Mouse (Mus musculus) liver, embryonic 16.5 days (tissue): ENCODE measurements around the gene Adgrg3. TPM values are rescaled to one million over a fixed set of nuclear protein-coding genes. Genes with fewer than 3 reads are reported as not detected.

Experiments used
- ATAC-seq: fragments of 200-750 bp; cut with Nextera tagmentation; 2 replicates; pipeline ENCODE4 v1.8.0; 2017; ENCODE audit warnings: low read depth, mild to moderate bottlenecking, moderate number of reproducible peaks, moderate library complexity
- H3K27ac ChIP-seq: fragments of 300-500 bp; sonication (generic); 2 replicates; pipeline ENCODE4 v1.5.1; 2014; ENCODE audit warnings: mild to moderate bottlenecking, low read length
- H3K27me3 ChIP-seq: fragments of 300-500 bp; sonication (generic); 2 replicates; pipeline ENCODE4 v1.6.1; 2014; ENCODE audit warnings: low read depth, low read length, mixed read lengths; ENCODE audit not compliant: control insufficient read depth, insufficient read depth
- H3K36me3 ChIP-seq: fragments of 300-500 bp; sonication (generic); 2 replicates; pipeline ENCODE4 v1.6.1; 2014; ENCODE audit warnings: mild to moderate bottlenecking; ENCODE audit not compliant: control insufficient read depth, insufficient read depth
- H3K4me1 ChIP-seq: fragments of 300-500 bp; sonication (generic); 2 replicates; pipeline ENCODE4 v1.6.1; 2014; ENCODE audit warnings: low read depth, low read length, mixed read lengths; ENCODE audit not compliant: control insufficient read depth
- H3K4me2 ChIP-seq: fragments of 300-500 bp; sonication (generic); 2 replicates; pipeline ENCODE4 v1.6.1; 2014; ENCODE audit warnings: low read depth, low read length, mixed read lengths
- H3K4me3 ChIP-seq: fragments of 300-500 bp; sonication (generic); 2 replicates; pipeline ENCODE4 v1.5.1; 2014; ENCODE audit warnings: low read depth, mild to moderate bottlenecking, low read length
- H3K9ac ChIP-seq: fragments of 300-500 bp; sonication (generic); 2 replicates; pipeline ENCODE4 v1.6.1; 2014; ENCODE audit warnings: low read depth, low read length
- H3K9me3 ChIP-seq: fragments of 300-500 bp; sonication (generic); replicated peaks from 2 replicates; pipeline ENCODE4 v1.6.1; 2016; ENCODE audit warnings: low read length; ENCODE audit not compliant: control insufficient read depth
- WGBS: fragments of 180-500 bp; shearing (Covaris S2); extraction: QIAGEN DNeasy Blood & Tissue Kit; methylation state at CpG from one replicate; pipeline ENCODE4 v1.1.7; 2014; ENCODE audit not compliant: insufficient replicate concordance; 5-methylcytosine and 5-hydroxymethylcytosine counted together
- polyA plus RNA-seq: library from polyadenylated mRNA; unstranded; fragments of >200 nt; fragmentation: Nextera tagmentation; extraction: Ambion mirVana; gene quantifications from 2 replicates; pipeline ENCODE4 v1.2.1, GENCODE M21; 2015

Adgrg3 gene
- polyA plus RNA-seq, 1 experiment from 2014 or later = 9.1 TPM

- Histone ChIP-seq H3K27ac (no peak overlapping the region), H3K9ac (peak overlapping the region; percentile 16; the same call in 1 of the 2 replicates), H3K9me3 (no peaks in the 10 kb centered on the region), H3K4me1 (peaks cover 73% of the 10 kb centered on the region), H3K4me3 (no peak overlapping the region), H3K4me2 (no peak overlapping the region), H3K27me3 (no peaks in the 10 kb centered on the region), H3K36me3 (peaks cover 3% of the 10 kb centered on the region; the same call in 1 of the 2 replicates)
- 76% methylated on average over 12 of the region's 12 CpGs for WGBS
- ATAC-seq = no peak
Measured at GRCm38 (mm10) chr8:94996037-94996436, 21.5 kb upstream of the Adgrg3 start.

GRCm38 (mm10) chr8:94996899-94997856 is 20.3 kb upstream of the Adgrg3 start:
- no peak overlapping the region for H3K4me3 ChIP-seq
- H3K27me3 ChIP-seq = no peaks in the 10 kb centered on the region
- no peak overlapping the region for H3K4me2 ChIP-seq
- no peak overlapping the region for H3K27ac ChIP-seq
- no peak overlapping the region for H3K9ac ChIP-seq
- ATAC-seq = no peak
- H3K36me3 ChIP-seq = peaks cover 6% of the 10 kb centered on the region; the same call in 1 of the 2 replicates
- peaks cover 72% of the 10 kb centered on the region for H3K4me1 ChIP-seq
- H3K9me3 ChIP-seq = no peaks in the 10 kb centered on the region
- 52% methylated on average over 6 of the region's 6 CpGs for WGBS

- 35% methylated on average over 6 of the region's 6 CpGs for WGBS
Measured at GRCm38 (mm10) chr8:94997857-94998243, 19.6 kb upstream of the Adgrg3 start.

GRCm38 (mm10) chr8:94998431-94998830 is 19.1 kb upstream of the Adgrg3 start:
- H3K36me3 ChIP-seq = peaks cover 14% of the 10 kb centered on the region
- peaks cover 62% of the 10 kb centered on the region for H3K4me1 ChIP-seq
- ATAC-seq = no peak

More at GRCm38 (mm10) chr8:94997857-94998243, 19.6 kb upstream of the Adgrg3 start:
- H3K9ac ChIP-seq = no peak overlapping the region
- H3K4me2 ChIP-seq = no peak overlapping the region
- H3K36me3 ChIP-seq = peaks cover 9% of the 10 kb centered on the region; the same call in 1 of the 2 replicates
- no peaks in the 10 kb centered on the region for H3K27me3 ChIP-seq
- H3K9me3 ChIP-seq = no peaks in the 10 kb centered on the region
- ATAC-seq = no peak
- peaks cover 68% of the 10 kb centered on the region for H3K4me1 ChIP-seq
- 0 out of 2 replicates have a peak overlapping the region, but pooled peaks have one; percentile 22 for H3K27ac ChIP-seq
- no peak overlapping the region for H3K4me3 ChIP-seq

DNA sequence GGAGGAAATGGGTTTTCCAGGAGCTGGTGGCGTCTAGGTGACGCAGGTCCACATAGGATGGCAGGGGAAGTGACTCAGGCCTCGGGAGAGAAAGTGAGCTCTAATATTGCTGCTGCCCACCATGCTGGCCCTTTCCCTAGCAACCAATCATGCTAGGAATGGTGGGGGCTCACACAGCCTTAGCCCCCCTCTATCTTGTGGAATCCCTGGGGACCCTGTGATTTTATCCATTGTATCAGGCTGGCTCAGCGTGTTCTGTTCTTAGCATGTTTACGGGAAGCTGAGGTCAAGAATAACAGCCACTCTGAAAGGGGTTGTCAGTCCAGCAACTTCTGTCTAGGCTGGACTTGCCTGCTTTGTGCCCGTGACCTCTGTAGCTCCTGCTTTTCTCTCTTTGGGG is 18.5 kb upstream of the Adgrg3 start:
- Histone ChIP-seq H3K9ac (no peak overlapping the region), H3K36me3 (peaks cover 20% of the 10 kb centered on the region), H3K4me1 (peaks cover 58% of the 10 kb centered on the region)

More at GRCm38 (mm10) chr8:94998431-94998830, 19.1 kb upstream of the Adgrg3 start:
- Histone ChIP-seq H3K9ac (no peak overlapping the region), H3K27ac (peak overlapping the region; percentile 22; the same call in 1 of the 2 replicates), H3K4me3 (no peak overlapping the region), H3K27me3 (no peaks in the 10 kb centered on the region), H3K4me2 (no peak overlapping the region), H3K9me3 (no peaks in the 10 kb centered on the region)
- 24% methylated on average over 2 of the region's 2 CpGs for WGBS

DNA sequence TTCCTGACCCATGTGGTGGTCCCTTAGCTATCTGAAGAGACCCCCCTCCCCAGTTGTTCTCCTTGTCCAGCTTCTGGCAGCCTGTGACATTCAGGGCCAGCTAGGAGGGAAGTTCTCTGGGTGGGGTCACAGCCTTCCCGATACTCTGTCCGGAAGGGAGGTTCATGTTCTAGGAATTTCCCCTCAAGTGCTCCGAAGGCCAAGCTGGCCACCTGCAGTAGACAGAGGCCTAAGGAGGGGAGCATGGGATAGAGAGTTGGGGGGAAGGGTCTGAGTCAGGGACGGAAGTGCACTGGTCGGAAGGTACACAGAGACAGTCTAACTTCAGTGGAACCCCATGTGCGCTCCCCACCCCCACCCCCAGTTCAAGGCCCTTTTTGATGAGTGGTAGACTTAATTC is 17.5 kb upstream of the Adgrg3 start:
- peaks cover 52% of the 10 kb centered on the region for H3K4me1 ChIP-seq
- 44% methylated on average over 6 of the region's 6 CpGs for WGBS
- no peaks in the 10 kb centered on the region for H3K9me3 ChIP-seq
- no peak overlapping the region for H3K4me3 ChIP-seq
- H3K27me3 ChIP-seq = no peaks in the 10 kb centered on the region
- H3K9ac ChIP-seq = no peak overlapping the region
- H3K4me2 ChIP-seq = no peak overlapping the region
- H3K27ac ChIP-seq = peak overlapping the region; percentile 31; the same call in 1 of the 2 replicates
- H3K36me3 ChIP-seq = peaks cover 24% of the 10 kb centered on the region
- ATAC-seq = no peak

More for the DNA sequence above, 18.5 kb upstream of the Adgrg3 start:
- H3K4me2 ChIP-seq = no peak overlapping the region
- ATAC-seq = no peak
- no peaks in the 10 kb centered on the region for H3K27me3 ChIP-seq
- no peaks in the 10 kb centered on the region for H3K9me3 ChIP-seq
- H3K4me3 ChIP-seq = no peak overlapping the region
- WGBS = 61% methylated on average over 6 of the region's 6 CpGs
- H3K27ac ChIP-seq = no peak overlapping the region; the same call in 1 of the 2 replicates

DNA sequence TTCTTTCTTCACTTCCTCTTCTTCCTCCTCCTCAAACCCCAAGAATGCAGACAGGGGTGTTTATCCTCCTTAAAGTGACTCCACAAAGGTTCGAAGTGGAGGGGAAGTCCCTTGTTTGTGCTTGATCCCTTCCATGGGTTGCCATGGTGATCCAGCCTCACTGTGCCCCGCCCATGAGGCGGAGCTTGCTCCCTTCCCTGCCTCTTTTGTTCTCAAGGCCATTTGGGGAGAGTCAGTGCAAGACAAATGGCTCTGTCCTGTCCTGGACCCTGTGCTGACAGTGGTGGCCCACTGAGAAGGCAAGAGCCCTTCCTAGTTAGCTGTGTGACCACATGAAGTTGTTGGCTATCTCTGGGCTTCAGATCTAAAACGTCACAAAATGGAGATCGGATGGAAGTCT is 16.8 kb upstream of the Adgrg3 start:
- H3K4me1 ChIP-seq = peaks cover 52% of the 10 kb centered on the region
- H3K4me2 ChIP-seq = no peak overlapping the region
- H3K27me3 ChIP-seq = no peaks in the 10 kb centered on the region
- H3K9me3 ChIP-seq = no peaks in the 10 kb centered on the region
- WGBS = 19% methylated on average over 5 of the region's 5 CpGs
- no peak overlapping the region for H3K4me3 ChIP-seq
- no peak overlapping the region for H3K9ac ChIP-seq
- peaks cover 31% of the 10 kb centered on the region for H3K36me3 ChIP-seq
- 0 out of 2 replicates have a peak overlapping the region, but pooled peaks have one; percentile 2 for H3K27ac ChIP-seq
- ATAC-seq = peak; percentile 30; the same call in 1 of the 2 replicates

DNA sequence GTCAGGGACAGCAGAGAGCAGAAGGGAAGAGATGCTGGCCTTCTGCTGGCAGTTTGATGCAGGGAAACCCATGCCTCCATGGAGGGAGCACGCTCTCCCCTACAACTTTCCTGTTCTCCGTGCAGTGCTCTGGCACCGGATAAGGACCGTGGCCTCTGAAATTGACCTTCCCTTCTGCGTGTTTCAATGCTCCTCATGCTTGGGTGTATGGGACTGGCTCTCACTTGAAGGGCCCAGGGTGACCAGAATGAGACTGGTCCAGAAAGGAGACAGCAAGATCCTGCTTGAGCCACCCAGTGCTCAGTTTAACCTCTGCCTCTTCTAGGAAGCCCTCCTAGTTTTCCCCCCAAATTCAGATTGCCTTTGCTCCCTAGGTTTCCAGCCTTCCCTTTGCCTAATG is 16.3 kb upstream of the Adgrg3 start:
- 0 out of 2 replicates have a peak, but pooled peaks have one; percentile 2 for ATAC-seq
- no peak overlapping the region for H3K9ac ChIP-seq
- no peak overlapping the region for H3K4me2 ChIP-seq
- H3K4me1 ChIP-seq = peaks cover 52% of the 10 kb centered on the region
- H3K27ac ChIP-seq = 0 out of 2 replicates have a peak overlapping the region, but pooled peaks have one; percentile 2
- H3K9me3 ChIP-seq = no peaks in the 10 kb centered on the region
- no peak overlapping the region for H3K4me3 ChIP-seq
- H3K36me3 ChIP-seq = peaks cover 36% of the 10 kb centered on the region
- no peaks in the 10 kb centered on the region for H3K27me3 ChIP-seq
- WGBS = 55% methylated on average over 5 of the region's 5 CpGs

GRCm38 (mm10) chr8:95001655-95002054 is 15.8 kb upstream of the Adgrg3 start:
- no peaks in the 10 kb centered on the region for H3K9me3 ChIP-seq
- no peak overlapping the region for H3K4me3 ChIP-seq
- H3K9ac ChIP-seq = no peak overlapping the region
- no peaks in the 10 kb centered on the region for H3K27me3 ChIP-seq
- H3K4me2 ChIP-seq = no peak overlapping the region
- 3% methylated on average over 7 of the region's 7 CpGs for WGBS
- peak; percentile 66 for ATAC-seq
- H3K36me3 ChIP-seq = peaks cover 39% of the 10 kb centered on the region
- no peak overlapping the region for H3K27ac ChIP-seq
- H3K4me1 ChIP-seq = peaks cover 52% of the 10 kb centered on the region
